Mouse (Mus musculus): Measurements from ENCODE around the gene Exoc6b.

DNA sequence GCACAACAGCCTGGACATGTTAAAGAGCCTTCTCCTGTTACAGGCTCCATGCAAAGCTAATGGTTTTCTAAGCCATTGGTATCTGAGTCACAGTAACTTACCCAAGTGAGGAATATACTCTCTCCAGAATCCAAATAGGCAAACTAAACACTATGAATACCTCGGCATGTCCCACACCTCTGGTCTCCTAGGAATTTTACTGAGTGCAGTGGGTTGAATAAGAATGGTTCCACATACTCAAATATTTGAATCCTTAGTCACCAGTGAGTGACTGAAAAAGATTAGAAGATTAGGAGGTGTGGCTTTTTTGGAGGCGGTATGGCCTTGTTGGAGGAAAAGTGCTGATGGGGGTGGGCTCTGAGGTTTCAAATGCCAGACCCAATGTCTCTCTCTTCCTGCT lies 55.4 kb downstream of the Exoc6b start:
- TF ChIP-seq CTCF (IDR thresholded peaks at IDR 0.05; ENCODE audit: low read depth, low read length) (no peak), POLR2A (IDR thresholded peaks at IDR 0.05; ENCODE audit: extremely low read depth, insufficient read depth, low read length) (no peak)
